Mouse (Mus musculus) MEL (cell line): ENCODE data around the gene Ifit3b. TPM values are rescaled to one million over a fixed set of nuclear protein-coding genes. Genes with fewer than 3 reads are reported as not detected.

Experiments used
- DNase-seq: peaks from one replicate; pipeline ENCODE4 v3.0.0; 2011; ENCODE audit warnings: low read depth, low spot score
- H3K27ac ChIP-seq: 2 replicates; pipeline ENCODE4 v1.5.1; 2012; ENCODE audit warnings: low read depth, mild to moderate bottlenecking, control low read depth, low read length, moderate library complexity; ENCODE audit not compliant: control insufficient read depth
- H3K27me3 ChIP-seq, 2 experiments: fragments of 150-350 bp in 1 of 2; sonication (generic) in 1 of 2; 2 replicates each; pipeline ENCODE4 v1.6.1; 2012; ENCODE audit warnings: low read length in 2 of 2, mild to moderate bottlenecking in 2 of 2, improper control_type of control experiment in 1 of 2, moderate library complexity in 1 of 2; ENCODE audit not compliant: insufficient read depth in 2 of 2, control insufficient read depth in 1 of 2
- H3K36me3 ChIP-seq, 2 experiments: 2 replicates each; pipeline ENCODE4 v1.6.1; 2012 to 2014; ENCODE audit warnings: low read length in 2 of 2, improper control_type of control experiment in 1 of 2, inconsistent platforms in 1 of 2, mild to moderate bottlenecking in 1 of 2; ENCODE audit not compliant: insufficient read depth in 2 of 2, control insufficient read depth in 1 of 2
- H3K4me1 ChIP-seq, 2 experiments: fragments of 150-350 bp in 1 of 2; sonication (generic) in 1 of 2; 2 replicates each; pipeline ENCODE4 v1.6.1; 2012; ENCODE audit warnings: low read length in 2 of 2, improper control_type of control experiment in 1 of 2, mild to moderate bottlenecking in 1 of 2; ENCODE audit not compliant: insufficient read depth in 2 of 2, control insufficient read depth in 1 of 2
- H3K4me3 ChIP-seq, 2 experiments: fragments of 150-350 bp in 1 of 2; sonication (generic) in 1 of 2; 2 replicates each; pipeline ENCODE4 v1.5.1; 2012; ENCODE audit warnings: low read depth in 2 of 2, low read length in 2 of 2, mild to moderate bottlenecking in 2 of 2, moderate library complexity in 2 of 2, control low read depth in 1 of 2, improper control_type of control experiment in 1 of 2; ENCODE audit not compliant: control insufficient read depth in 1 of 2, insufficient read depth in 1 of 2
- H3K79me2 ChIP-seq: 2 replicates; pipeline ENCODE4 v1.6.1; 2012; ENCODE audit warnings: mild to moderate bottlenecking, low read length, moderate library complexity; ENCODE audit not compliant: control insufficient read depth, poor library complexity, insufficient read depth
- H3K9ac ChIP-seq: 2 replicates; pipeline ENCODE4 v1.6.1; 2012; ENCODE audit warnings: low read depth, mild to moderate bottlenecking, control low read depth, low read length, moderate library complexity; ENCODE audit not compliant: control insufficient read depth, poor library complexity, severe bottlenecking
- H3K9me3 ChIP-seq: fragments of 150-350 bp; sonication (generic); replicated peaks from 2 replicates; pipeline ENCODE4 v1.6.1; 2012; ENCODE audit warnings: mild to moderate bottlenecking, low read length, improper control_type of control experiment, moderate library complexity; ENCODE audit not compliant: insufficient read depth
- ELF1 ChIP-seq: IDR thresholded peaks from 2 replicates; pipeline ENCODE4 v1.6.1; 2014; ENCODE audit warnings: low read depth, mild to moderate bottlenecking, inconsistent platforms, low read length, improper control_type of control experiment, moderate library complexity
- EP300 ChIP-seq, 2 experiments: IDR thresholded peaks; 2 replicates each; pipeline ENCODE4 v1.6.1; 2011; ENCODE audit warnings: improper control_type of control experiment in 2 of 2, low read length in 2 of 2, low read depth in 1 of 2, mild to moderate bottlenecking in 1 of 2
- ETS1 ChIP-seq: IDR thresholded peaks from 2 replicates; pipeline ENCODE4 v1.6.1; 2012; ENCODE audit warnings: low read depth, mild to moderate bottlenecking, inconsistent platforms, low read length, improper control_type of control experiment, moderate library complexity
- KAT2A ChIP-seq: conservative IDR thresholded peaks from 2 replicates; pipeline ENCODE4 v1.6.1; 2012; ENCODE audit warnings: low read depth, low read length, improper control_type of control experiment, inconsistent platforms
- MAFK ChIP-seq: IDR thresholded peaks from 2 replicates; pipeline ENCODE4 v1.6.1; 2011; ENCODE audit warnings: low read depth, mild to moderate bottlenecking, low read length, improper control_type of control experiment, borderline replicate concordance
- MAZ ChIP-seq: IDR thresholded peaks from 2 replicates; pipeline ENCODE4 v1.6.1; 2012; ENCODE audit warnings: low read depth, mild to moderate bottlenecking, inconsistent platforms, low read length, improper control_type of control experiment
- MEF2A ChIP-seq: IDR thresholded peaks from 2 replicates; pipeline ENCODE4 v1.6.1; 2014; ENCODE audit warnings: low read depth, mild to moderate bottlenecking, inconsistent platforms, low read length, improper control_type of control experiment; ENCODE audit not compliant: poor library complexity, insufficient replicate concordance, severe bottlenecking; ENCODE audit errors: extremely low read depth
- MXI1 ChIP-seq: IDR thresholded peaks from 2 replicates; pipeline ENCODE4 v1.6.1; 2011; ENCODE audit warnings: mild to moderate bottlenecking, low read depth, low read length, improper control_type of control experiment
- POLR2AphosphoS2 ChIP-seq: IDR thresholded peaks from 2 replicates; pipeline ENCODE4 v1.6.1; 2011; ENCODE audit warnings: low read length, improper control_type of control experiment
- POLR2AphosphoS5 ChIP-seq: IDR thresholded peaks from 2 replicates; pipeline ENCODE4 v1.6.1; 2012; ENCODE audit warnings: low read depth, borderline replicate concordance, mild to moderate bottlenecking, inconsistent platforms, low read length, moderate library complexity, mixed read lengths
- RAD21 ChIP-seq: IDR thresholded peaks from 2 replicates; pipeline ENCODE4 v1.6.1; 2011; ENCODE audit warnings: mild to moderate bottlenecking, low read depth, low read length, improper control_type of control experiment
- SIN3A ChIP-seq: IDR thresholded peaks from 2 replicates; pipeline ENCODE4 v1.6.1; 2012; ENCODE audit warnings: low read length, improper control_type of control experiment, inconsistent platforms
- TAL1 ChIP-seq: IDR thresholded peaks from 2 replicates; pipeline ENCODE4 v1.6.1; 2012; ENCODE audit warnings: mild to moderate bottlenecking, inconsistent platforms, low read length, moderate library complexity, mixed read lengths
- TBP ChIP-seq: IDR thresholded peaks from 2 replicates; pipeline ENCODE4 v1.8.0; 2011; ENCODE audit warnings: low read depth, low read length, improper control_type of control experiment
- TCF12 ChIP-seq: IDR thresholded peaks from 2 replicates; pipeline ENCODE4 v1.6.1; 2014; ENCODE audit warnings: low read depth, mild to moderate bottlenecking, inconsistent platforms, low read length, improper control_type of control experiment, moderate library complexity
- UBTF ChIP-seq: IDR thresholded peaks from 2 replicates; pipeline ENCODE4 v1.6.1; 2012; ENCODE audit warnings: low read depth, mild to moderate bottlenecking, inconsistent platforms, low read length, improper control_type of control experiment, moderate library complexity, borderline replicate concordance; ENCODE audit not compliant: insufficient read depth
- ZC3H11A ChIP-seq: IDR thresholded peaks from 2 replicates; pipeline ENCODE4 v1.6.1; 2012; ENCODE audit warnings: low read depth, mild to moderate bottlenecking, inconsistent platforms, low read length, improper control_type of control experiment
- ZKSCAN1 ChIP-seq: IDR thresholded peaks from 2 replicates; pipeline ENCODE4 v1.6.1; 2012; ENCODE audit warnings: low read depth, mild to moderate bottlenecking, inconsistent platforms, low read length, improper control_type of control experiment, moderate library complexity
- polyA plus RNA-seq, 2 experiments: library from polyadenylated mRNA; stranded (reverse) in 1 of 2; unstranded in 1 of 2; fragments of >175 nt in 1 of 2; fragments of >200 nt in 1 of 2; gene quantifications; 2 replicates each; pipeline versions ENCODE4 v1.2.1 to v1.2.4; 2012; ENCODE audit warnings: low replicate concordance in 2 of 2, low read depth in 1 of 2; ENCODE audit not compliant: insufficient read length in 2 of 2, insufficient read depth in 1 of 2, missing spikeins in 1 of 2
- total RNA-seq: library from RNA; depleted of rRNA; stranded (reverse); fragments of 300-350 nt; gene quantifications from 2 replicates; pipeline ENCODE4 v1.2.3, GENCODE M21; 2012

Gene Ifit3b
- total and polyA plus RNA-seq, 3 experiments = not detected

DNA sequence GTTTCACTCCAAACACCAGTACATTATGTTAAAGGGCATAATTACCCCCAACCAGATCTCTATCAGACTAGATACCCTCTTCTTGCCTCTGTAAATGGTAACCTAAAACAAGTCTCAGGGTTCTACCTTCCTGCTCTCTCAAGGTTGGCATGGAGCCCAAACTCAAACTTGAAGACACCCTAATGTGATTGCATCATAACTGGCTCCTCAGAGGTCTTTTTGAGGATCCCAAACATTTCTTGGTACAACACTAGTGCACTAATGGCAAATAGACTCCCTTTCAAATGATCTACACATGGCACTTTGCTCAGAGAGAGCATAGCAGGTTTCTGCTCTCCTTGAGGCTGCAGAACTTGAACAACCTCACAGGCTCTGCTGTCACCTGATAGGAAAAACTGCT is 11.0 kb upstream of the Ifit3b start:
- Histone ChIP-seq H3K9ac (no peak overlapping the region), H3K27ac (no peak overlapping the region), H3K36me3 (peaks cover 0 to 9% of the 10 kb centered on the region in 2 experiments; a peak in 1 of 4 replicates), H3K27me3 (peaks cover 0 to 2% of the 10 kb centered on the region in 2 experiments; a peak in 1 of 4 replicates), H3K79me2 (no peaks in the 10 kb centered on the region), H3K4me1 (peaks cover 3 to 10% of the 10 kb centered on the region in 2 experiments; a peak in 3 of 4 replicates), H3K4me3 (no peak overlapping the region), H3K9me3 (no peaks in the 10 kb centered on the region)
- DNase-seq = peak; percentile 60
- TF ChIP-seq MEF2A (no peak), TAL1 (no peak), POLR2AphosphoS2 (no peak), ELF1 (no peak), ETS1 (no peak), RAD21 (no peak), MAFK (no peak), ZC3H11A (no peak), TBP (no peak), MXI1 (no peak), KAT2A (no peak), UBTF (no peak), TCF12 (no peak), SIN3A (no peak)

DNA sequence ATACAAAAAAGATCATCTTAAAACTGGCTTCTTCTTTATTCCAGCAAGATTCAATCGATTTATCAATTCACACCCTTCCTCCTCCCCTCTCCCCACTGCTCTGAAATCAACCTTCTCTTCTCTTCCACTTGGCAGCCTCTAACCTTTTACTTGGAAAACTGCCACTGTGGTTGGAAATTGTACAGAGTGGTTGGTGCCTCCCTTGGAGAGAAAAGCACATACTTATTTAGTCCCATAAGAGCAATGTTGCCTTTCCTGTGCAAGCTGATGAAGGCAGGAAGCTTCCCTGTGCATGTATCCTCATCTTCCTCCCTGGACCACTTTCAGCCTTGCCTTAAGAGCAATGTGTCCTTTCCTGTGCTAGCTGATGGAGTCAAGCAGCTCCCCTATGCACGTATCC is 9.4 kb upstream of the Ifit3b start:
- Histone ChIP-seq H3K36me3 (peaks cover 0 to 9% of the 10 kb centered on the region in 2 experiments; a peak in 1 of 4 replicates), H3K27me3 (peaks cover 0 to 2% of the 10 kb centered on the region in 2 experiments; a peak in 1 of 4 replicates), H3K4me1 (peaks cover 3 to 13% of the 10 kb centered on the region in 2 experiments; a peak in 3 of 4 replicates), H3K9ac (no peak overlapping the region), H3K79me2 (no peaks in the 10 kb centered on the region), H3K27ac (no peak overlapping the region), H3K9me3 (no peaks in the 10 kb centered on the region), H3K4me3 (no peak overlapping the region)
- TF ChIP-seq POLR2AphosphoS5 = no peak
- 0 out of 2 replicates have a peak, but pooled peaks have one; percentile 20 for TF ChIP-seq ETS1
- peak in 1 of 2 experiments; percentile 65; a peak in 2 of 4 replicates for TF ChIP-seq EP300 (IDR thresholded peaks at IDR 0.05; ENCODE audit: low read depth in 1 of 2, low read length in 2 of 2)
- TF ChIP-seq MAZ = no peak
- TF ChIP-seq ZKSCAN1 = no peak
- 0 out of 2 replicates have a peak, but pooled peaks have one; percentile 13 for TF ChIP-seq ELF1
- peak; percentile 43 for DNase-seq
